Mouse (Mus musculus) midbrain, embryonic 11.5 days (tissue): ENCODE measurements around the gene Ccdc84. TPM values are rescaled to one million over a fixed set of nuclear protein-coding genes. Genes with fewer than 3 reads are reported as not detected.

Experiments
- ATAC-seq: fragments of 200-750 bp; cut with Nextera tagmentation; 2 replicates; pipeline ENCODE4 v1.8.0; 2017; ENCODE audit warnings: moderate TSS enrichment, moderate library complexity; ENCODE audit not compliant: low FRiP score
- DNase-seq: peaks from one replicate; pipeline ENCODE4 v3.0.0; 2015; ENCODE audit warnings: low spot score; ENCODE audit errors: missing footprints
- H3K27ac ChIP-seq: fragments of 300-500 bp; sonication (generic); 2 replicates; pipeline ENCODE4 v1.5.1; 2014; ENCODE audit warnings: low read depth, low read length
- H3K27me3 ChIP-seq: fragments of 300-500 bp; sonication (generic); 2 replicates; pipeline ENCODE4 v1.6.1; 2014; ENCODE audit warnings: mild to moderate bottlenecking, low read length, moderate library complexity, mixed read lengths; ENCODE audit not compliant: control insufficient read depth, insufficient read depth
- H3K36me3 ChIP-seq: fragments of 300-500 bp; sonication (generic); 2 replicates; pipeline ENCODE4 v1.6.1; 2014; ENCODE audit warnings: mild to moderate bottlenecking, low read length, moderate library complexity, mixed read lengths; ENCODE audit not compliant: control insufficient read depth, insufficient read depth
- H3K4me1 ChIP-seq: fragments of 300-500 bp; sonication (generic); 2 replicates; pipeline ENCODE4 v1.6.1; 2014; ENCODE audit warnings: low read length; ENCODE audit not compliant: control insufficient read depth, insufficient read depth
- H3K4me2 ChIP-seq: fragments of 300-500 bp; sonication (generic); 2 replicates; pipeline ENCODE4 v1.6.1; 2014; ENCODE audit warnings: mild to moderate bottlenecking, moderate library complexity
- H3K4me3 ChIP-seq: fragments of 300-500 bp; sonication (generic); 2 replicates; pipeline ENCODE4 v1.5.1; 2014; ENCODE audit warnings: low read depth, low read length
- H3K9ac ChIP-seq: fragments of 300-500 bp; sonication (generic); 2 replicates; pipeline ENCODE4 v1.6.1; 2014; ENCODE audit warnings: low read length
- H3K9me3 ChIP-seq: fragments of 300-500 bp; sonication (generic); 2 replicates; pipeline ENCODE4 v1.6.1; 2016; ENCODE audit warnings: low read length; ENCODE audit not compliant: control insufficient read depth
- WGBS: fragments of 180-500 bp; shearing (Covaris S2); extraction: QIAGEN DNeasy Blood & Tissue Kit; methylation state at CpG from one replicate; pipeline ENCODE4 v1.1.7; 2014; 5-methylcytosine and 5-hydroxymethylcytosine counted together
- polyA plus RNA-seq: library from polyadenylated mRNA; unstranded; fragments of >200 nt; fragmentation: Nextera tagmentation; extraction: Ambion mirVana; gene quantifications from 2 replicates; pipeline ENCODE4 v1.2.1, GENCODE M21; 2014

Gene Ccdc84
- polyA plus RNA-seq, 1 experiment from 2014 or later = 31.9 TPM

GRCm38 (mm10) chr9:44399114-44399794 is 19.1 kb downstream of the Ccdc84 start:
- peaks cover 7% of the 10 kb centered on the region for H3K36me3 ChIP-seq
- no peak overlapping the region for H3K4me3 ChIP-seq
- H3K9me3 ChIP-seq = no peaks in the 10 kb centered on the region
- DNase-seq (no peak), ATAC-seq (no peak)
- no peaks in the 10 kb centered on the region for H3K27me3 ChIP-seq
- peaks cover 7% of the 10 kb centered on the region; the same call in 1 of the 2 replicates for H3K4me1 ChIP-seq
- H3K4me2 ChIP-seq = no peak overlapping the region
- H3K27ac ChIP-seq = no peak overlapping the region
- 85% methylated on average over 13 of the region's 13 CpGs for WGBS
- no peak overlapping the region for H3K9ac ChIP-seq

GRCm38 (mm10) chr9:44398551-44398950 is 19.8 kb downstream of the Ccdc84 start:
- Histone ChIP-seq H3K36me3 (peaks cover 7% of the 10 kb centered on the region), H3K27ac (no peak overlapping the region), H3K4me1 (peaks cover 7% of the 10 kb centered on the region; the same call in 1 of the 2 replicates), H3K4me3 (no peak overlapping the region), H3K27me3 (no peaks in the 10 kb centered on the region), H3K9me3 (no peaks in the 10 kb centered on the region), H3K9ac (no peak overlapping the region), H3K4me2 (no peak overlapping the region; the same call in 1 of the 2 replicates)
- no peak for DNase-seq
- ATAC-seq = no peak
- 83% methylated on average over 9 of the region's 9 CpGs for WGBS

GRCm38 (mm10) chr9:44398087-44398486 is 20.3 kb downstream of the Ccdc84 start:
- ATAC-seq (no peak), DNase-seq (no peak)
- no peak overlapping the region; the same call in 1 of the 2 replicates for H3K9ac ChIP-seq
- H3K36me3 ChIP-seq = peaks cover 7% of the 10 kb centered on the region
- H3K9me3 ChIP-seq = no peaks in the 10 kb centered on the region
- H3K4me1 ChIP-seq = peaks cover 7% of the 10 kb centered on the region; the same call in 1 of the 2 replicates
- no peaks in the 10 kb centered on the region for H3K27me3 ChIP-seq
- H3K4me3 ChIP-seq = no peak overlapping the region
- H3K27ac ChIP-seq = no peak overlapping the region
- 16% methylated on average over 4 of the region's 4 CpGs for whole genome bisulfite sequencing
- H3K4me2 ChIP-seq = no peak overlapping the region; the same call in 1 of the 2 replicates

GRCm38 (mm10) chr9:44396684-44397411 is 21.5 kb downstream of the Ccdc84 start, which contains the start of gene Slc37a4:
Gene Slc37a4 (plus strand): TSS chr9:44396852.
- peak within 1 kb of the TSS; percentile 76 for H3K4me3 ChIP-seq
- H3K9ac ChIP-seq = peak within 1 kb of the TSS; percentile 81
- H3K36me3 ChIP-seq = peaks cover 3% of the 10 kb centered on the region
- H3K27ac ChIP-seq = peak within 1 kb of the TSS; percentile 48; the same call in 1 of the 2 replicates
- DNase-seq = peak; percentile 95
- peaks cover 7% of the 10 kb centered on the region; the same call in 1 of the 2 replicates for H3K4me1 ChIP-seq
- H3K4me2 ChIP-seq = peak within 1 kb of the TSS; percentile 98
- ATAC-seq = peak; percentile 98
- under 1% methylated on average over 43 of the region's 43 CpGs for WGBS
- H3K27me3 ChIP-seq = no peaks in the 10 kb centered on the region
- no peaks in the 10 kb centered on the region for H3K9me3 ChIP-seq

- H3K27me3 ChIP-seq = no peaks in the 10 kb centered on the region
- no peaks in the 10 kb centered on the region for H3K4me1 ChIP-seq
- H3K36me3 ChIP-seq = peaks cover 22% of the 10 kb centered on the region
- H3K27ac ChIP-seq = no peak overlapping the region
- H3K9me3 ChIP-seq = no peaks in the 10 kb centered on the region
- WGBS = 40% methylated on average over 4 of the region's 4 CpGs
- no peak overlapping the region for H3K4me2 ChIP-seq
- H3K4me3 ChIP-seq = no peak overlapping the region
- no peak overlapping the region for H3K9ac ChIP-seq
- DNase-seq (peak; percentile 93), ATAC-seq (peak; percentile 55; the same call in 1 of the 2 replicates)
Observed at GRCm38 (mm10) chr9:44391466-44391865, 26.9 kb downstream of the Ccdc84 start.

GRCm38 (mm10) chr9:44389273-44389672 is 29.1 kb downstream of the Ccdc84 start:
- Histone ChIP-seq H3K27ac (no peak overlapping the region), H3K9me3 (no peaks in the 10 kb centered on the region), H3K4me1 (no peaks in the 10 kb centered on the region), H3K4me3 (no peak overlapping the region), H3K4me2 (no peak overlapping the region), H3K9ac (no peak overlapping the region), H3K36me3 (peaks cover 29% of the 10 kb centered on the region), H3K27me3 (no peaks in the 10 kb centered on the region)
- no peak for ATAC-seq
- peak; percentile 89 for DNase-seq
- WGBS = 67% methylated on average over 8 of the region's 8 CpGs

- DNase-seq = no peak
- Histone ChIP-seq H3K4me3 (no peak overlapping the region), H3K27me3 (no peaks in the 10 kb centered on the region), H3K36me3 (peaks cover 35% of the 10 kb centered on the region), H3K4me1 (no peaks in the 10 kb centered on the region), H3K9me3 (no peaks in the 10 kb centered on the region), H3K27ac (no peak overlapping the region), H3K4me2 (no peak overlapping the region), H3K9ac (no peak overlapping the region)
- no peak for ATAC-seq
- 85% methylated on average over 3 of the region's 3 CpGs for WGBS
Observed at GRCm38 (mm10) chr9:44387221-44387620, 31.1 kb downstream of the Ccdc84 start.

GRCm38 (mm10) chr9:44384596-44384995 is 33.8 kb downstream of the Ccdc84 start:
- peaks cover 39% of the 10 kb centered on the region for H3K36me3 ChIP-seq
- H3K27me3 ChIP-seq = no peaks in the 10 kb centered on the region
- no peak overlapping the region for H3K4me3 ChIP-seq
- no peak overlapping the region for H3K4me2 ChIP-seq
- no peak overlapping the region for H3K27ac ChIP-seq
- no peaks in the 10 kb centered on the region for H3K9me3 ChIP-seq
- no peak for ATAC-seq
- WGBS = 93% methylated on average over 13 of the region's 13 CpGs
- H3K4me1 ChIP-seq = peaks cover 9% of the 10 kb centered on the region
- H3K9ac ChIP-seq = no peak overlapping the region
- no peak for DNase-seq

GRCm38 (mm10) chr9:44379862-44380261 is 38.5 kb downstream of the Ccdc84 start:
- peak overlapping the region; percentile 89 for H3K4me3 ChIP-seq
- WGBS = 18% methylated on average over 15 of the region's 15 CpGs
- H3K27ac ChIP-seq = peak overlapping the region; percentile 63; the same call in 1 of the 2 replicates
- H3K9ac ChIP-seq = peak overlapping the region; percentile 94
- H3K9me3 ChIP-seq = no peaks in the 10 kb centered on the region
- peaks cover 12% of the 10 kb centered on the region for H3K4me1 ChIP-seq
- peak overlapping the region; percentile 93 for H3K4me2 ChIP-seq
- ATAC-seq = peak; percentile 43; the same call in 1 of the 2 replicates
- no peak for DNase-seq
- peaks cover 13% of the 10 kb centered on the region; the same call in 1 of the 2 replicates for H3K36me3 ChIP-seq
- no peaks in the 10 kb centered on the region for H3K27me3 ChIP-seq
